Mouse (Mus musculus) olfactory bulb, adult 2 months (tissue): ENCODE measurements around the gene Rpl10a.
"Not testable (repeated sequence)": the region's sequence is repeated elsewhere in the genome, so short reads cannot be mapped to it uniquely, and the experiment has no call there.

ENCODE experiments used
- CTCF ChIP-seq: fragments of 200-500 bp; IDR thresholded peaks from 2 replicates; pipeline ENCODE4 v1.5.1; 2012; ENCODE audit warnings: low read depth, mild to moderate bottlenecking, low read length, moderate library complexity; ENCODE audit not compliant: insufficient read depth
- POLR2A ChIP-seq: fragments of 200-500 bp; IDR thresholded peaks from 2 replicates; pipeline ENCODE4 v1.6.1; 2012; ENCODE audit warnings: mild to moderate bottlenecking, low read depth, low read length, moderate library complexity; ENCODE audit not compliant: insufficient read depth

GRCm38 (mm10) chr17:28324416-28324815 is 3.9 kb upstream of the Rpl10a start:
- TF ChIP-seq CTCF, POLR2A: not testable (repeated sequence)
